Mouse (Mus musculus): ENCODE measurements around the gene Dhx16. TPM values are rescaled to one million over a fixed set of nuclear protein-coding genes. Genes with fewer than 3 reads are reported as not detected.

The Dhx16 gene
- polyA plus RNA-seq, 1 experiment from 2014 or later = 42.4 TPM

- no peak for ATAC-seq (replicated peaks; ENCODE audit: low FRiP score)
- H3K4me3 ChIP-seq (replicated peaks) = no peak overlapping the region
- no peak overlapping the region for H3K9ac ChIP-seq
- H3K36me3 ChIP-seq = peaks cover 79% of the 10 kb centered on the region
- 85% methylated on average over 2 of the region's 2 CpGs for WGBS
- H3K4me1 ChIP-seq = peaks cover 28% of the 10 kb centered on the region
- H3K4me2 ChIP-seq = no peak overlapping the region
- H3K27ac ChIP-seq = no peak overlapping the region
- no peaks in the 10 kb centered on the region for H3K27me3 ChIP-seq
- no peaks in the 10 kb centered on the region for H3K9me3 ChIP-seq (replicated peaks)
Observed at GRCm38 (mm10) chr17:35907609-35908008, 28.0 kb downstream of the Dhx16 start.

GRCm38 (mm10) chr17:35909186-35909918 lies 29.7 kb downstream of the Dhx16 start:
- no peaks in the 10 kb centered on the region for H3K27me3 ChIP-seq
- peak overlapping the region; percentile 61 for H3K9ac ChIP-seq
- H3K4me2 ChIP-seq = peak overlapping the region; percentile 77
- peaks cover 79% of the 10 kb centered on the region for H3K36me3 ChIP-seq
- H3K9me3 ChIP-seq (replicated peaks) = no peaks in the 10 kb centered on the region
- H3K4me3 ChIP-seq (replicated peaks) = peak overlapping the region; percentile 81
- peak; percentile 53 for ATAC-seq (replicated peaks; ENCODE audit: low FRiP score)
- 16% methylated on average over 20 of the region's 20 CpGs for WGBS
- peak overlapping the region; percentile 82 for H3K27ac ChIP-seq
- peaks cover 18% of the 10 kb centered on the region for H3K4me1 ChIP-seq

DNA sequence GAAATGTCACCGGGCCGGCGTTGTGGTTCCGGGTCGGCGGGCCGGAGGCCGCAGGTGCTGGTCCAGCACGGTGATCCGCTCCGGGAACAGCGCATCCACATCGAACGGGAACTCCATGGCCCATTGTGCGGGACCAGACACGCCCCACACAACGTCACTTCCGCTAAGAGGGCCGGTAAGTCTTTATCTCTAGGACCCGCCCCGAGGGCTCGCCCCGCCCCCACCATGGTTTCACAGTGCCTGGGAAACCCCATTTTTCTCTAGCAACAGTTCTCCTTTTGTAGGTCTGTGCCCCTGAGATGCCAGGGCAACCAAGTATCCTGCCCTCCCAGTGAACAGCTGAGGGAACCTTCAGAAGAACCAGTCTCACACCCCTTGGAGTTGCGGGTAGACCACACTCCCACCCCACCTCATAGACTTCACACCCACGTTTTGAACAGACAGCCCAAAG lies 30.3 kb downstream of the Dhx16 start, which contains the start of gene Atat1:
Atat1 (minus strand) TSS at position 157 of the 451 bp plus-strand sequence.
- peak within 1 kb of the TSS; percentile 82 for H3K27ac ChIP-seq
- H3K9ac ChIP-seq = peak within 1 kb of the TSS; percentile 61
- no peaks in the 10 kb centered on the region for H3K27me3 ChIP-seq
- H3K9me3 ChIP-seq (replicated peaks) = no peaks in the 10 kb centered on the region
- 3% methylated on average over 25 of the region's 25 CpGs for WGBS
- H3K4me2 ChIP-seq = peak within 1 kb of the TSS; percentile 77
- H3K4me1 ChIP-seq = peaks cover 21% of the 10 kb centered on the region
- H3K36me3 ChIP-seq = peaks cover 75% of the 10 kb centered on the region
- peak within 1 kb of the TSS; percentile 81 for H3K4me3 ChIP-seq (replicated peaks)
- ATAC-seq (replicated peaks; ENCODE audit: low FRiP score) = peak; percentile 90

DNA sequence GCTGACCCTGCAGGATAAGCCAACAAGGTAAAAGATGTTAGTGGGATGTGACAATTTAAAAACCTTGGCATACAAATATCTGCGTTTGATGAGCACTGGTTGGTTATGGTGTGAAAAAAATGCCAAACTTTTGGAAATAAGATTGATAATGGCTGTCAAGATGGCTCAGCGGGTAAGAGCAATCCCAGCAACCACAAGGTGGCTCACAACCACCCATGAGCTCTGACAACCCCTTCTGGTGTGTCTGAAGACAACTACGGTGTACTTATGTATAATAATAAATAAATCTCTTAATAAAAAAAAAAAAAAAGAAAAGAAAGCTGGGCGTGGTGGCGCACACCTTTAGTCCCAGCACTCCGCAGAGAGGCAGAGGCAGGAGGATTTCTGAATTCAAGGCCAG lies 35.4 kb downstream of the Dhx16 start:
- H3K27ac ChIP-seq = no peak overlapping the region
- 86% methylated on average over 6 of the region's 6 CpGs for WGBS
- no peak overlapping the region for H3K9ac ChIP-seq
- H3K4me2 ChIP-seq = peak overlapping the region; percentile 84
- H3K27me3 ChIP-seq = no peaks in the 10 kb centered on the region
- H3K36me3 ChIP-seq = peaks cover 39% of the 10 kb centered on the region
- ATAC-seq (replicated peaks; ENCODE audit: low FRiP score) = no peak
- H3K9me3 ChIP-seq (replicated peaks) = no peaks in the 10 kb centered on the region
- peaks cover 23% of the 10 kb centered on the region for H3K4me1 ChIP-seq
- H3K4me3 ChIP-seq (replicated peaks) = peak overlapping the region; percentile 67

- peak overlapping the region; percentile 67 for H3K4me3 ChIP-seq (replicated peaks)
- peaks cover 41% of the 10 kb centered on the region for H3K36me3 ChIP-seq
- H3K27ac ChIP-seq = peak overlapping the region; percentile 98
- 2% methylated on average over 28 of the region's 28 CpGs for WGBS
- H3K4me2 ChIP-seq = peak overlapping the region; percentile 84
- H3K4me1 ChIP-seq = peaks cover 29% of the 10 kb centered on the region
- ATAC-seq (replicated peaks; ENCODE audit: low FRiP score) = peak; percentile 15; the same call in 1 of the 2 replicates
- H3K9me3 ChIP-seq (replicated peaks) = no peaks in the 10 kb centered on the region
- H3K27me3 ChIP-seq = no peaks in the 10 kb centered on the region
- H3K9ac ChIP-seq = peak overlapping the region; percentile 64
Observed at GRCm38 (mm10) chr17:35915538-35916296, 36.1 kb downstream of the Dhx16 start.

DNA sequence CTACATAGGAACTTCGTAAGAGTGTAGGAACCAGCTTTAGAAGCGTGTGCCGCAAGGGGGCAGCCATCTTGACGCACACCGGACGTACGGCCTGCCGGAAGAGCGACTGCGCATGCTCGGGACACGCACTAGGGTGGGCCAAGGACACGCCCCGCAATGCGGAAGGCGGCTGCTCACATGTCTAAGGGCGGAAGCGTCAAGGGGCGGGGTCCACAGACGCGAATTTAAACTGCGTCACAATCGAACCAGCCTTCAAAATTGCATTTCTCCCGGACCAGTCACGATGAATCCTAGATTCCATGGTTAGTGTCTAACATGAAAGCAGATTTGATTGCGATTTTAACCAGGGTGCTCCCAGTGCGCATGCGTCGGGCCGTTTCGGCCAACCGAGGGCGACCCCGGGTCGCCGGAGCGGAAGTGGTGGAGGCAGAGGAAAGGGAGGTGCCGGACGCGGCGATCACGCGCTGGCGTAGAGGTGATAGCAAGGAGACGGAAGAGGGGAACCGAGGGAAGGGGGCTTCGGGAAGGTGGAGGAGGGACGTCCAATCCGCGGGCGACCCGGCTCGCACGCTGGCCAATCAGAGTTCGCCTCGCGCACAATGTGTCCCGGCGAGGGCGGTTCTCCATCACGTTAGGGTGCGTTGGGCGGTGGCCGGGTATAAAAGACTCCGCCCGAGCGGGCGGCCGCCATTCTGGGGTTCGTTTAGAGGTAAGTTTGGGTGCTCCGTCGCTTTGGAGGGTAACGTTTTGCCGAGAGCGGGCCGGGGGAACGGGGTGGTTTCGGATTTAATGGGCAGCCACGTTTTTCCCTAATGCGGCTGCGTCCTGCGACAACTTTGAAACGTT lies 36.9 kb downstream of the Dhx16 start, which contains the start of the genes Mrps18b and Ppp1r10:
Mrps18b (minus strand) TSS at position 93 of the 846 bp plus-strand sequence.
Ppp1r10 (plus strand) TSS at position 138 of the 846 bp plus-strand sequence.
- H3K4me3 ChIP-seq (replicated peaks) = peak within 1 kb of the TSS; percentile 67
- no peaks in the 10 kb centered on the region for H3K27me3 ChIP-seq
- H3K9ac ChIP-seq = peak within 1 kb of the TSS; percentile 83
- no peaks in the 10 kb centered on the region for H3K9me3 ChIP-seq (replicated peaks)
- H3K4me2 ChIP-seq = peak within 1 kb of the TSS; percentile 84
- peak; percentile 95 for ATAC-seq (replicated peaks; ENCODE audit: low FRiP score)
- H3K36me3 ChIP-seq = peaks cover 33% of the 10 kb centered on the region
- H3K27ac ChIP-seq = peak within 1 kb of the TSS; percentile 98
- peaks cover 37% of the 10 kb centered on the region for H3K4me1 ChIP-seq
- WGBS = under 1% methylated on average over 83 of the region's 83 CpGs

GRCm38 (mm10) chr17:35917143-35917462 lies 37.5 kb downstream of the Dhx16 start:
- ATAC-seq (replicated peaks; ENCODE audit: low FRiP score) = no peak
- Histone ChIP-seq H3K36me3 (peaks cover 27% of the 10 kb centered on the region), H3K4me1 (peaks cover 41% of the 10 kb centered on the region), H3K4me2 (peak overlapping the region; percentile 84), H3K9me3 (replicated peaks) (no peaks in the 10 kb centered on the region), H3K27me3 (no peaks in the 10 kb centered on the region), H3K4me3 (replicated peaks) (peak overlapping the region; percentile 67), H3K9ac (peak overlapping the region; percentile 83), H3K27ac (peak overlapping the region; percentile 98)
- WGBS = under 1% methylated on average over 8 of the region's 8 CpGs

DNA sequence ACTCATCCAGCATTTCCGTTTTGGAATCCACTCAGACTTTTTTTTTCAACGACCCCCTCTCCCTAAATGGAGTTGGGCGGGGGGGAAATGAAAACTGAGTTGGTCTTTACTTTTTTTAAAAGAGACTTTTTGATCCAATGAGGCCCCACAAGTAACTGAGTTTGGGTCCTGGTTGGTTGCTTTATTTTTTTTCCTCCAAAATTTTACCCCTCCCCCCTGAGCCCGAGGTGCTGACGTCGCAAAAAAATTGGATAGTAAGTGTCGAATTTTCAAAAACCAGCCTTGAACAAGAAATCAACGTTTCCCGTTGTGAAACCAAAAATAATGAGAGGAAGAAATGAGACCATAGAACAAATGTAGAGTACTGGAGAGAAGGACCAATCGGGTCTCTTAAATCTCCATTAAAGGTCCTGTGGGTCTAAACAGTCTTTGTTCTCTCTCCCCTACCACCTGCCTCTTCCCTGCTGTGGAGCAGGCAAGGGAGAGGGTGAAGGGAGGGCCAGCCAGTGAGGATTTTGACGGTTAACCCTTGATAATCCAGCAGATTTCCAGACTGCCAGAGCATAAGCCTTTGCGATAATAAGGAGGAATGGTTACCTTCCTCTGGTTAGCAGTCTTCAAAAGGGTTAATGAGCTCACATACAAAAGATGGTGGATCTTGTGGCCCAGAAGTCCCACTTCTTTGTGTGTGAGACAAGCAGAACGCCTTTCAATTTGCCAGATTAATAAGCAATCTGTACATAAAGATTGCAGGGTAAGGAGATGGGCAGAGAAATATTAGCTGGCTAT lies 38.0 kb downstream of the Dhx16 start:
- Histone ChIP-seq H3K4me1 (peaks cover 46% of the 10 kb centered on the region), H3K4me3 (replicated peaks) (peak overlapping the region; percentile 67), H3K36me3 (peaks cover 21% of the 10 kb centered on the region), H3K27me3 (no peaks in the 10 kb centered on the region), H3K27ac (peak overlapping the region; percentile 98), H3K4me2 (peak overlapping the region; percentile 84), H3K9me3 (replicated peaks) (no peaks in the 10 kb centered on the region), H3K9ac (peak overlapping the region; percentile 83)
- WGBS = under 1% methylated on average over 13 of the region's 13 CpGs
- no peak for ATAC-seq (replicated peaks; ENCODE audit: low FRiP score)

GRCm38 (mm10) chr17:35918276-35919059 lies 38.8 kb downstream of the Dhx16 start:
- Histone ChIP-seq H3K36me3 (peaks cover 20% of the 10 kb centered on the region), H3K9me3 (replicated peaks) (no peaks in the 10 kb centered on the region), H3K4me2 (peak overlapping the region; percentile 84), H3K27me3 (no peaks in the 10 kb centered on the region), H3K4me3 (replicated peaks) (peak overlapping the region; percentile 67), H3K27ac (peak overlapping the region; percentile 98), H3K4me1 (peaks cover 46% of the 10 kb centered on the region), H3K9ac (peak overlapping the region; percentile 83)
- ATAC-seq (replicated peaks; ENCODE audit: low FRiP score) = no peak
- under 1% methylated on average over 11 of the region's 11 CpGs for WGBS

GRCm38 (mm10) chr17:35919060-35919715 lies 39.6 kb downstream of the Dhx16 start:
- peak; percentile 34 for ATAC-seq (replicated peaks; ENCODE audit: low FRiP score)

More at GRCm38 (mm10) chr17:35919060-35919715, 39.6 kb downstream of the Dhx16 start:
- H3K4me3 ChIP-seq (replicated peaks) = peak overlapping the region; percentile 67
- peak overlapping the region; percentile 83 for H3K9ac ChIP-seq
- 9% methylated on average over 7 of the region's 7 CpGs for WGBS
- peak overlapping the region; percentile 98 for H3K27ac ChIP-seq
- peak overlapping the region; percentile 84 for H3K4me2 ChIP-seq
- peaks cover 46% of the 10 kb centered on the region for H3K4me1 ChIP-seq
- no peaks in the 10 kb centered on the region for H3K9me3 ChIP-seq (replicated peaks)
- no peaks in the 10 kb centered on the region for H3K27me3 ChIP-seq
- peaks cover 21% of the 10 kb centered on the region for H3K36me3 ChIP-seq
